Mouse (Mus musculus): ENCODE measurements around the gene Fam20a. TPM values are rescaled to one million over a fixed set of nuclear protein-coding genes. Genes with fewer than 3 reads are reported as not detected.

The Fam20a gene
- polyA plus RNA-seq, 1 experiment from 2014 or later = 1.9 TPM

DNA sequence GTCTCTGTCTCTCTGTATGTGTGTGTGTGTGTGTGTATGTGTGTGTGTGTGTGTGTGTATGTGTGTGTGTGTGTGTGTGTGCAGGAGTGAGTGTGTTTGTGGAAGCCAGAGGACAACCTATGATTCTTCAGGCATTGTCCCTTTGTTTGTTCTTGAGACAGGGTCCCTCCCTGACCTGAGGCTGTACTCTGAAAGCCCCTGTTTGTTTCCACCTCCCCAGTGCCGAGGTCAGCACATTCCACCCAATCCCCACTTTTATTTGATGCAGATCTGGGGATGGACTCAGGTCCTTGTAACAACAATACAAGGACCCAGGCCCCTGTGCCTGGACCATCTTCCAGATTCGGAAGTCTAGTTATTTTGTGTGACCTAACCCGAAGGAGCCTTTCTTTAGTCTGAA, 14.6 kb downstream of the Fam20a start:
- no peak overlapping the region for H3K4me3 ChIP-seq (ENCODE audit: low read length)
- 74% methylated on average over 3 of the region's 3 CpGs for WGBS
- H3K4me1 ChIP-seq (ENCODE audit: control insufficient read depth, insufficient read depth, low read length) = no peaks in the 10 kb centered on the region
- no peak overlapping the region for H3K4me2 ChIP-seq (replicated peaks; ENCODE audit: low read depth, low read length)
- no peak overlapping the region for H3K9ac ChIP-seq (ENCODE audit: low read depth, low read length)
- no peak overlapping the region for H3K27ac ChIP-seq (ENCODE audit: low read depth, low read length)
- H3K36me3 ChIP-seq (ENCODE audit: control insufficient read depth, insufficient read depth, low read length) = no peaks in the 10 kb centered on the region
- no peaks in the 10 kb centered on the region for H3K27me3 ChIP-seq (ENCODE audit: control insufficient read depth, insufficient read depth, low read length)
- no peaks in the 10 kb centered on the region for H3K9me3 ChIP-seq (ENCODE audit: control insufficient read depth, low read length)
- no peak for ATAC-seq (ENCODE audit: low FRiP score, low TSS enrichment)

DNA sequence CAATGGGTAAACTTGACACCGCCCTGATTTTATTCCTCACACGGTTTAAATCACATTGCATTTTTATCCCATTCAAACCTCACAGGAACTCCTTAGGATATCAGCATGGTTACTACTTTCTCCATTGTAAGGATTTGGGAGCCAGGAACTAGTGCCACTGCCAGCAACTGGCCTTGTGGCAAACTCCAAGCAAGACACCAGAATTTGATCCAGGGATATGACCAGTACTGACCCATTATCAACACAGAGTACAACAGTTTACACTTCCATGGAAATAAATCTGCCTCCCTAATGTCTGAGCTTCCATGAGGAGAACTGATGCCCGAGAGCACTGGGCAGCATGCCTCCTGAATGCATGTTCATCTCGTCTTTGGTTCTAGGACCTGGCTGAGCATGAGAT, 15.5 kb downstream of the Fam20a start:
- H3K9ac ChIP-seq (ENCODE audit: low read depth, low read length) = no peak overlapping the region
- H3K27ac ChIP-seq (ENCODE audit: low read depth, low read length) = no peak overlapping the region
- no peak overlapping the region for H3K4me3 ChIP-seq (ENCODE audit: low read length)
- ATAC-seq (ENCODE audit: low FRiP score, low TSS enrichment) = no peak
- 86% methylated on average over 4 of the region's 4 CpGs for WGBS
- no peak overlapping the region for H3K4me2 ChIP-seq (replicated peaks; ENCODE audit: low read depth, low read length)
- no peaks in the 10 kb centered on the region for H3K4me1 ChIP-seq (ENCODE audit: control insufficient read depth, insufficient read depth, low read length)
- H3K27me3 ChIP-seq (ENCODE audit: control insufficient read depth, insufficient read depth, low read length) = no peaks in the 10 kb centered on the region
- no peaks in the 10 kb centered on the region for H3K9me3 ChIP-seq (ENCODE audit: control insufficient read depth, low read length)
- no peaks in the 10 kb centered on the region for H3K36me3 ChIP-seq (ENCODE audit: control insufficient read depth, insufficient read depth, low read length)

DNA sequence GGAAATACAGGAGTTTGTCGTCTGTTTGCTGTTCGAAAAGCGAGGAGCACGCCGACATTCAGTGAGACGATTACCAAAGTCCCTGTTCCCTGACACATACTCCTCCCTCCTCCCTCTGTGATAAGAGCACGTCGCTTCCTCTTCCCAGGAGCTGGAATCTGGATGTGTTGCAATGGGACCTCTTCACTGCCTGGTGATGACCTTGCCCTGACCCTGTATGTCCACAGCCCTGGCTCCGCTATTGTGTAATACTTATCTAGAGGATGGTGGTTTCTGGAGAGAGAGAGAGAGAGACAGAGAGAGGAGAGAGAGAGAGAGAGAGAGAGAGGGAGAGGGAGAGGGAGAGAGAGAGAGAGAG, 16.0 kb downstream of the Fam20a start:
- Histone ChIP-seq H3K4me1 (ENCODE audit: control insufficient read depth, insufficient read depth, low read length) (no peaks in the 10 kb centered on the region), H3K4me2 (replicated peaks; ENCODE audit: low read depth, low read length) (no peak overlapping the region)

GRCm38 (mm10) chr11:109705336-109706054, 16.6 kb downstream of the Fam20a start:
- H3K9me3 ChIP-seq (ENCODE audit: control insufficient read depth, low read length) = no peaks in the 10 kb centered on the region
- no peak overlapping the region for H3K4me2 ChIP-seq (replicated peaks; ENCODE audit: low read depth, low read length)
- 88% methylated on average over 9 of the region's 9 CpGs for WGBS
- no peak for ATAC-seq (ENCODE audit: low FRiP score, low TSS enrichment)
- H3K36me3 ChIP-seq (ENCODE audit: control insufficient read depth, insufficient read depth, low read length) = no peaks in the 10 kb centered on the region
- no peak overlapping the region for H3K27ac ChIP-seq (ENCODE audit: low read depth, low read length)
- no peaks in the 10 kb centered on the region for H3K27me3 ChIP-seq (ENCODE audit: control insufficient read depth, insufficient read depth, low read length)
- no peak overlapping the region for H3K4me3 ChIP-seq (ENCODE audit: low read length)
- no peaks in the 10 kb centered on the region for H3K4me1 ChIP-seq (ENCODE audit: control insufficient read depth, insufficient read depth, low read length)
- H3K9ac ChIP-seq (ENCODE audit: low read depth, low read length) = no peak overlapping the region

More for the DNA sequence above, 16.0 kb downstream of the Fam20a start:
- H3K27ac ChIP-seq (ENCODE audit: low read depth, low read length) = no peak overlapping the region
- no peaks in the 10 kb centered on the region for H3K9me3 ChIP-seq (ENCODE audit: control insufficient read depth, low read length)
- WGBS = 76% methylated on average over 9 of the region's 9 CpGs
- no peaks in the 10 kb centered on the region for H3K27me3 ChIP-seq (ENCODE audit: control insufficient read depth, insufficient read depth, low read length)
- H3K36me3 ChIP-seq (ENCODE audit: control insufficient read depth, insufficient read depth, low read length) = no peaks in the 10 kb centered on the region
- no peak overlapping the region for H3K9ac ChIP-seq (ENCODE audit: low read depth, low read length)
- no peak overlapping the region for H3K4me3 ChIP-seq (ENCODE audit: low read length)
- no peak for ATAC-seq (ENCODE audit: low FRiP score, low TSS enrichment)

- 69% methylated on average over 22 of the region's 22 CpGs for WGBS
- Histone ChIP-seq H3K27me3 (ENCODE audit: control insufficient read depth, insufficient read depth, low read length) (no peaks in the 10 kb centered on the region), H3K4me1 (ENCODE audit: control insufficient read depth, insufficient read depth, low read length) (no peaks in the 10 kb centered on the region), H3K27ac (ENCODE audit: low read depth, low read length) (no peak overlapping the region), H3K9me3 (ENCODE audit: control insufficient read depth, low read length) (no peaks in the 10 kb centered on the region), H3K9ac (ENCODE audit: low read depth, low read length) (no peak overlapping the region), H3K4me3 (ENCODE audit: low read length) (no peak overlapping the region), H3K36me3 (ENCODE audit: control insufficient read depth, insufficient read depth, low read length) (no peaks in the 10 kb centered on the region), H3K4me2 (replicated peaks; ENCODE audit: low read depth, low read length) (no peak overlapping the region)
- ATAC-seq (ENCODE audit: low FRiP score, low TSS enrichment) = no peak
These were observed 17.5 kb downstream of the Fam20a start for GRCm38 (mm10) chr11:109704311-109705205.

- no peak overlapping the region for H3K27ac ChIP-seq (ENCODE audit: low read depth, low read length)
- H3K4me1 ChIP-seq (ENCODE audit: control insufficient read depth, insufficient read depth, low read length) = no peaks in the 10 kb centered on the region
- H3K9me3 ChIP-seq (ENCODE audit: control insufficient read depth, low read length) = no peaks in the 10 kb centered on the region
- no peak overlapping the region for H3K4me3 ChIP-seq (ENCODE audit: low read length)
- no peaks in the 10 kb centered on the region for H3K36me3 ChIP-seq (ENCODE audit: control insufficient read depth, insufficient read depth, low read length)
- no peak for ATAC-seq (ENCODE audit: low FRiP score, low TSS enrichment)
- no peak overlapping the region for H3K4me2 ChIP-seq (replicated peaks; ENCODE audit: low read depth, low read length)
- no peaks in the 10 kb centered on the region for H3K27me3 ChIP-seq (ENCODE audit: control insufficient read depth, insufficient read depth, low read length)
- no peak overlapping the region for H3K9ac ChIP-seq (ENCODE audit: low read depth, low read length)
- WGBS = 42% methylated on average over 9 of the region's 9 CpGs
These were observed 18.2 kb downstream of the Fam20a start for GRCm38 (mm10) chr11:109703845-109704244.

DNA sequence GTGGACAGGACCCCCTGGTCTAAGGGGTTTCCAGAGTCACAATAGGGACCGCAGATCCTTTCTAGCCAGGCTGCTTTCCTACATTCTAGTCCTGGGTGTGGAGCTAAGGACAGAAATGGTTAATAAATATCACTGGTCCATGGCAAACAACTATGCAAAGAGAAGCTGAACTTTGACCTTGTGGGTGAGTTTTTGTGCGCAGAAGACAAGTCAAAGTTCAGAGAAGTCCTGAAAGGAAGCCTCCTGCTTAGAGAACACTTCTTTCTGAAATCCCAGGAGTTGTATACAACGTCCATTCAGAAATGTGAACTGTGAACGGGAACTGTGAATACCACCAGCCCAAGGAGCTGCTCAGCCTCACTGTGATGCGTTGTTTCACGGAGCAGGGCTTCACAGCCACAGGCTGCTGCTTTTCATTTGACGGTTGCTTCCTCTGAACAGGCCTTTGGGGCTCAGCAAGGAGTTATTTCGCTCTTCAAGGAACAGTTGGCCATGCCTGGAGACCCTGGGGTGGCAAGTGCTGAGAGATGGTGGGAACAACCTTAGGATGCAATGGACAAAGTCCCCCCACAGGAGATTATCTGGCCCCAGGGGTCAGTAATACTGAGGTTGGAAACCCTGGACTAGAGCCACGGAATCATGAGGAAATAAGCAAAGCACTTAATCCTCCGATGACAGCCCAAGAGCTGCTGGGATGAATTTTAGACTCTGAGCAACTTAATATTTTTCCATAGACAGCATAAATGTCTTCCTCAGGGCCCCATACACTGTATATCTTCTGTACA, 19.9 kb downstream of the Fam20a start:
- WGBS = 58% methylated on average over 10 of the region's 10 CpGs
- no peak for ATAC-seq (ENCODE audit: low FRiP score, low TSS enrichment)
- H3K9me3 ChIP-seq (ENCODE audit: control insufficient read depth, low read length) = no peaks in the 10 kb centered on the region
- H3K27me3 ChIP-seq (ENCODE audit: control insufficient read depth, insufficient read depth, low read length) = no peaks in the 10 kb centered on the region
- H3K27ac ChIP-seq (ENCODE audit: low read depth, low read length) = no peak overlapping the region
- H3K36me3 ChIP-seq (ENCODE audit: control insufficient read depth, insufficient read depth, low read length) = no peaks in the 10 kb centered on the region
- H3K9ac ChIP-seq (ENCODE audit: low read depth, low read length) = no peak overlapping the region
- H3K4me1 ChIP-seq (ENCODE audit: control insufficient read depth, insufficient read depth, low read length) = no peaks in the 10 kb centered on the region
- no peak overlapping the region for H3K4me2 ChIP-seq (replicated peaks; ENCODE audit: low read depth, low read length)
- no peak overlapping the region for H3K4me3 ChIP-seq (ENCODE audit: low read length)

DNA sequence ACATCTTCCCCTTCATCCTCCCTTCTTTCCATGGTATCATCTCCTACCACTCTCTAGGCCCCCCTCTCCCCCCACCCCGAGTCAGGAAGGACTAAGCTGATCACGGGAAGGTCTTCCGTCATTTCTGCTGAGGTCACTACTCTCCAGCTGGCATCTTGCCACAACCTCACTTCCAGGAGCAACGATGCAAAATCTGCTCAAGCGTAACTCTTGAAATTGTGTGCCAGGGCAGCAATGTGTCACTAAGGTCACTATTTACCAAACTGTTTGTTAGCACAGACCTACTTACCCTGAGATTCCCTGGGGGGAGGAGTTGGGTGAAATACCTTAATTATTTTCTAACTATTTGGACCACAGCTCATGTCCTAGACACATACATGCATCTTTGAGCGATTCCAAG, 21.3 kb downstream of the Fam20a start:
- H3K36me3 ChIP-seq (ENCODE audit: control insufficient read depth, insufficient read depth, low read length) = no peaks in the 10 kb centered on the region
- WGBS = 52% methylated on average over 6 of the region's 6 CpGs
- no peaks in the 10 kb centered on the region for H3K9me3 ChIP-seq (ENCODE audit: control insufficient read depth, low read length)
- no peak overlapping the region for H3K27ac ChIP-seq (ENCODE audit: low read depth, low read length)
- ATAC-seq (ENCODE audit: low FRiP score, low TSS enrichment) = no peak
- no peak overlapping the region for H3K4me2 ChIP-seq (replicated peaks; ENCODE audit: low read depth, low read length)
- H3K27me3 ChIP-seq (ENCODE audit: control insufficient read depth, insufficient read depth, low read length) = no peaks in the 10 kb centered on the region
- no peaks in the 10 kb centered on the region for H3K4me1 ChIP-seq (ENCODE audit: control insufficient read depth, insufficient read depth, low read length)
- H3K9ac ChIP-seq (ENCODE audit: low read depth, low read length) = no peak overlapping the region
- no peak overlapping the region for H3K4me3 ChIP-seq (ENCODE audit: low read length)
